Mouse (Mus musculus) olfactory bulb, adult 2 months (tissue): ENCODE results near the gene Cyp2d10.

Source experiments
- CTCF ChIP-seq: fragments of 200-500 bp; IDR thresholded peaks from 2 replicates; pipeline ENCODE4 v1.5.1; 2012; ENCODE audit warnings: low read depth, mild to moderate bottlenecking, low read length, moderate library complexity; ENCODE audit not compliant: insufficient read depth
- POLR2A ChIP-seq: fragments of 200-500 bp; IDR thresholded peaks from 2 replicates; pipeline ENCODE4 v1.6.1; 2012; ENCODE audit warnings: mild to moderate bottlenecking, low read depth, low read length, moderate library complexity; ENCODE audit not compliant: insufficient read depth

GRCm38 (mm10) chr15:82437975-82438617 lies 31.1 kb upstream of the Cyp2d10 start:
- no peak for TF ChIP-seq POLR2A
- no peak for TF ChIP-seq CTCF
